Comparison of ENCODE assay signal across 19 mouse cellular contexts in the genomic region with DNA sequence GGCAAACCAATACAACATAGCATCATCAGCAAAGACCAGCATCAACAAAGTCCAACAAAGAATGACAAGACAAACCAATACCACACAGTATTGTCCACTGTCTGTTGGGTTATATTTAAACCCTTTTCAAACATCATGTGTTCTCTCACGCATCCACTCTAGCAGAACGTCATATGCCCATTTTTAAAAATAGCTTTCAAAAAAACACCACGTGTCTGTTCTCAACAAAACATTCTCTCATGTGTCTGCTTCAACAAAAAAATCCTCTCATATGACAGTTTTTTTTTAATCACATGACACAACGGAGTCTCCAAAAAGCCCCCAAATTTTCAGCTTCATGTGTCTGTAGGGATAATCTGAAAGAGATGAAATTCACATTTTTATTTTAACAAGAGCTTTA. TPM values are rescaled to one million over a fixed set of nuclear protein-coding genes. Genes with fewer than 3 reads are reported as not detected.
"Had no signal": no experiment of that assay in that cellular context is flagged by ENCODE, and none has a peak within 500 bp of the region (broad histone marks: within the 10 kb centered on the region; RNA-seq: fewer than 3 reads in every experiment).

No protein-coding gene starts in this region.

- DNase-seq: kidney, adult 18-20 months; kidney, postnatal 25 days; layer of hippocampus, postnatal 36 days; liver, embryonic 13.5 days; lung, adult 2 months; lung, postnatal 14 days had no signal

- H3K4me3 ChIP-seq: left cerebral cortex, adult 2 months; liver, embryonic 13.5 days; midbrain, embryonic 12.5 days; midbrain, embryonic 15.5 days; neural tube, embryonic 13.5 days; stomach, embryonic 15.5 days had no signal

- H3K9ac ChIP-seq: liver, embryonic 13.5 days; midbrain, embryonic 12.5 days; midbrain, embryonic 15.5 days; neural tube, embryonic 13.5 days; stomach, embryonic 15.5 days had no signal

- H3K9me3 ChIP-seq: liver, embryonic 13.5 days; midbrain, embryonic 12.5 days; midbrain, embryonic 15.5 days; neural tube, embryonic 13.5 days; stomach, embryonic 15.5 days had no signal

- H3K27me3 ChIP-seq: liver, embryonic 13.5 days; midbrain, embryonic 12.5 days; midbrain, embryonic 15.5 days; neural tube, embryonic 13.5 days; stomach, embryonic 15.5 days had no signal

- ATAC-seq: midbrain, embryonic 15.5 days had no signal

- H3K4me1 ChIP-seq: liver, embryonic 13.5 days; midbrain, embryonic 12.5 days; midbrain, embryonic 15.5 days; neural tube, embryonic 13.5 days; stomach, embryonic 15.5 days had no signal

- H3K4me2 ChIP-seq: liver, embryonic 13.5 days; midbrain, embryonic 12.5 days; midbrain, embryonic 15.5 days; neural tube, embryonic 13.5 days; stomach, embryonic 15.5 days had no signal

- H3K36me3 ChIP-seq: liver, embryonic 13.5 days; midbrain, embryonic 12.5 days; midbrain, embryonic 15.5 days; neural tube, embryonic 13.5 days; stomach, embryonic 15.5 days had no signal

- H3K27ac ChIP-seq: kidney, postnatal 0 days; left cerebral cortex, adult 2 months; liver, embryonic 13.5 days; macrophage; midbrain, embryonic 12.5 days; midbrain, embryonic 15.5 days; neural tube, embryonic 13.5 days; stomach, embryonic 15.5 days had no signal

RNA-seq across cellular contexts. Expression of a gene that starts 12.4 kb away (rescaled TPM):
- polyA plus RNA-seq: liver, adult 2 months had no signal

RNA-seq across cellular contexts. Expression of a gene that starts 16.9 kb away (rescaled TPM):
- total RNA-seq: layer of hippocampus, postnatal 10 days; layer of hippocampus, postnatal 36 days; left cerebral cortex, postnatal 10 days had no signal
- polyA plus RNA-seq: limb, embryonic 11.5 days had no signal

RNA-seq across cellular contexts. Expression of a gene that starts 51.7 kb away (rescaled TPM):
- total RNA-seq: layer of hippocampus, postnatal 10 days had no signal

RNA-seq across cellular contexts. Expression of a gene that starts 55.7 kb away (rescaled TPM):
- total RNA-seq: layer of hippocampus, postnatal 10 days; layer of hippocampus, postnatal 36 days; left cerebral cortex, postnatal 10 days; left cerebral cortex, postnatal 36 days had no signal
- polyA plus RNA-seq: kidney, embryonic 14.5 days; limb, embryonic 11.5 days; midbrain, embryonic 12.5 days; neural tube, embryonic 13.5 days had no signal
